Mouse (Mus musculus) stomach, embryonic 14.5 days (tissue): Measurements from ENCODE around the gene Abcc4. TPM values are rescaled to one million over a fixed set of nuclear protein-coding genes. Genes with fewer than 3 reads are reported as not detected.
A peak's percentile ranks its signal among the peaks of the same experiment; 100 is the strongest.

ENCODE experiments used
- ATAC-seq: fragments of 200-750 bp; cut with Nextera tagmentation; 2 replicates; pipeline ENCODE4 v1.8.0; 2017; ENCODE audit warnings: low read depth, moderate TSS enrichment; ENCODE audit not compliant: insufficient number of reproducible peaks, insufficient read depth, low FRiP score
- H3K27ac ChIP-seq: fragments of 300-500 bp; sonication (generic); 2 replicates; pipeline ENCODE4 v1.5.1; 2014; ENCODE audit warnings: mild to moderate bottlenecking, low read length, moderate library complexity, mixed read lengths
- H3K27me3 ChIP-seq: fragments of 300-500 bp; sonication (generic); 2 replicates; pipeline ENCODE4 v1.6.1; 2014; ENCODE audit warnings: low read length, control low read depth, mixed read lengths; ENCODE audit not compliant: control insufficient read depth, insufficient read depth
- H3K36me3 ChIP-seq: fragments of 300-500 bp; sonication (generic); 2 replicates; pipeline ENCODE4 v1.6.1; 2014; ENCODE audit warnings: mild to moderate bottlenecking, control low read depth, low read length, moderate library complexity, mixed read lengths; ENCODE audit not compliant: control insufficient read depth, insufficient read depth
- H3K4me1 ChIP-seq: fragments of 300-500 bp; sonication (generic); 2 replicates; pipeline ENCODE4 v1.6.1; 2014; ENCODE audit warnings: low read length, control low read depth, mixed read lengths; ENCODE audit not compliant: control insufficient read depth, insufficient read depth
- H3K4me2 ChIP-seq: fragments of 300-500 bp; sonication (generic); replicated peaks from 2 replicates; pipeline ENCODE4 v1.6.1; 2014; ENCODE audit warnings: low read depth, low read length, control low read depth
- H3K4me3 ChIP-seq: fragments of 300-500 bp; sonication (generic); 2 replicates; pipeline ENCODE4 v1.5.1; 2014; ENCODE audit warnings: low read depth, low read length, control low read depth
- H3K9ac ChIP-seq: fragments of 300-500 bp; sonication (generic); replicated peaks from 2 replicates; pipeline ENCODE4 v1.6.1; 2014; ENCODE audit warnings: low read depth, mild to moderate bottlenecking, control low read depth, low read length, moderate library complexity, mixed read lengths
- H3K9me3 ChIP-seq: fragments of 300-500 bp; sonication (generic); 2 replicates; pipeline ENCODE4 v1.6.1; 2016; ENCODE audit warnings: low read depth, low read length, control low read depth; ENCODE audit not compliant: control insufficient read depth
- WGBS: fragments of 180-500 bp; shearing (Covaris S2); extraction: QIAGEN DNeasy Blood & Tissue Kit; methylation state at CpG from one replicate; pipeline ENCODE4 v1.1.7; 2014; 5-methylcytosine and 5-hydroxymethylcytosine counted together
- polyA plus RNA-seq: library from polyadenylated mRNA; unstranded; fragments of >200 nt; fragmentation: Nextera tagmentation; extraction: Ambion mirVana; gene quantifications from 2 replicates; pipeline ENCODE4 v1.2.1, GENCODE M21; 2014

Gene Abcc4
- polyA plus RNA-seq, 1 experiment from 2014 or later, result 5.6 TPM

- no peaks in the 10 kb centered on the region for H3K4me1 ChIP-seq
- H3K9me3 ChIP-seq, result no peaks in the 10 kb centered on the region
- H3K9ac ChIP-seq, result no peak overlapping the region
- no peak overlapping the region for H3K4me3 ChIP-seq
- no peaks in the 10 kb centered on the region for H3K36me3 ChIP-seq
- H3K4me2 ChIP-seq, result no peak overlapping the region
- H3K27ac ChIP-seq, result no peak overlapping the region
- no peak for ATAC-seq
- no peaks in the 10 kb centered on the region for H3K27me3 ChIP-seq
- WGBS, result 75% methylated on average over 7 of the region's 7 CpGs
Observed at GRCm38 (mm10) chr14:118694321-118694720, 11.7 kb downstream of the Abcc4 start.

DNA sequence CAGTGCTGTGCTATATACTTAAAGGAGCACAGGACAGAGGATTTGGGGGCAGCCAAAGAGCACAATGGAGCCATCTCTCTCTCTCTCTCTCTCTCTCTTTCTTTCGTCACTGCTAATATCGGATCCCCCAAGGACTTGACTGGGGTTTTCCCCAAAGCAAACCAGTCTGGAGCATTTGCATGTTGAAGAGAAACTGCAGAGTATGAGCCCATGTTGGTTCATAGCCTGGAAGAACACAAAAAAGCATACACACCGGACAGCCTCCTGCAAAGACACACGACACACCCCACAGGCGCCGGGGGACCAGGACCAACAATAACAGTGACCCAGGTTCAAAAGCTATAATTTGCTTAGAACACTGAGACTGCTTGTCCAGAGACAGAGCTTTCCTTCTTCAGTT lies 14.1 kb downstream of the Abcc4 start:
- Histone ChIP-seq H3K27ac (no peak overlapping the region), H3K9me3 (no peaks in the 10 kb centered on the region), H3K4me2 (no peak overlapping the region), H3K9ac (no peak overlapping the region), H3K4me3 (no peak overlapping the region), H3K4me1 (no peaks in the 10 kb centered on the region), H3K27me3 (no peaks in the 10 kb centered on the region), H3K36me3 (no peaks in the 10 kb centered on the region)
- no peak for ATAC-seq
- 77% methylated on average over 6 of the region's 6 CpGs for WGBS

DNA sequence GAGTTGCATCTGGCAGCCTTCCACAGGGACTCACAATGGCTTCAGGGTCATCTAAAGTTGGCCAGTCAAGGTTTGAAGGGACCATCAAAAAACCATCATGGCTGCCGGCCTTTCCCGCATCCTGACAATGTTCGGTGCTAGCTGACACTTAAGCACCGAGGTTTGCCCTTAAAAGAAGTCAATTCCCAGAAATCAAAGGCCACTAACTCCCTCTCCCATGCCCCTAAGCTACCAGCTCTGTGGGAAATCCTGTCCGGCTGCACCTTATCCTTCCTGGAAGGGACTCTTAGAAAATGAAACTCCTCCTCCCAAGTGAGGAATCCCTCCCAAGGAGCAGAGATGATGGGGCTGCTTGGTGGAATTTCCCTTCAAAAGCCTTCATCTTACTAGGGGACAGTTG lies 14.6 kb downstream of the Abcc4 start:
- no peak overlapping the region for H3K9ac ChIP-seq
- no peaks in the 10 kb centered on the region for H3K27me3 ChIP-seq
- ATAC-seq, result no peak
- H3K4me3 ChIP-seq, result no peak overlapping the region
- no peak overlapping the region for H3K27ac ChIP-seq
- no peaks in the 10 kb centered on the region for H3K4me1 ChIP-seq
- no peaks in the 10 kb centered on the region for H3K9me3 ChIP-seq
- WGBS, result 85% methylated on average over 5 of the region's 5 CpGs
- H3K36me3 ChIP-seq, result no peaks in the 10 kb centered on the region
- no peak overlapping the region for H3K4me2 ChIP-seq

DNA sequence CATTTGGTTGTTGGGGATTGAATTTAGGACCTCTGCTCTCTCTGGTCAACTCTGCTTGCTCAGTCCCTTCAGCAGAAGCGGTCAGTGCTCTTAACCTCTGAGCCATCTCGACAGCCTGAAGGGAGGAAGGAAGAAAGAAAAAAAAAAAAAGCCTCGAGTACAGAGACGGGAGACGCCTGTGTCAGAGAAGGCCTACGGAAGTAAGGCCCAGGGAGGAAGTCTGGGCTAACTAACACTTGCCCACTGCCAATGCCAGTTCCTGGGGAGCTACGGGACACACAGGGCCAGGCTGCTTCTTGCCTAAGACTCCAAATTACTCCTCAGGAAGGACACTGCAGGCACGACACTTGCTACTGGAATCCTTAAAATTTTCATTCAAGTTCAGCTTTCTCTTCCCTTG lies 15.1 kb downstream of the Abcc4 start:
- H3K36me3 ChIP-seq, result no peaks in the 10 kb centered on the region
- no peaks in the 10 kb centered on the region for H3K4me1 ChIP-seq
- no peak for ATAC-seq
- H3K27me3 ChIP-seq, result no peaks in the 10 kb centered on the region
- H3K27ac ChIP-seq, result no peak overlapping the region
- no peak overlapping the region for H3K9ac ChIP-seq
- no peak overlapping the region for H3K4me2 ChIP-seq
- no peaks in the 10 kb centered on the region for H3K9me3 ChIP-seq
- H3K4me3 ChIP-seq, result no peak overlapping the region
- WGBS, result 56% methylated on average over 8 of the region's 8 CpGs

DNA sequence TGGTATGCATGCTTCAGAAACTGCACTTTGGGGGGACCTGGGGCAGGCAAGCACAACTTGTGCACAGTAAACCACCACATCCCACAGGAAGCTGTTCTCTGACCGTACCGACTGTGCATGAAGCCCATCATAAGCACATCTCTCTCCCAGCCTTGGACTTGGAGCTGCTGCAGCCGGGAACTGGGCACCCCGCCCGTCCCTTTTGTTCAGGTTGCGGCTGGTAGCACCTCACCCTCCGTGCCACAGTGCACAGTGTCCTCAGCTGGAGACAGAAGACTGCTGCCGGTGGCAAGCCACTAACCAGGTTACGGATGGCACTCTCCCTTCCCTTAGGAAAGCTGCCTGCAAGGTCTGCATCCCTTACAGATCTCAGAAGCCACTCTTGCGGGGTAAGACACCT lies 15.7 kb downstream of the Abcc4 start:
- Histone ChIP-seq H3K4me3 (no peak overlapping the region), H3K4me1 (no peaks in the 10 kb centered on the region), H3K4me2 (no peak overlapping the region), H3K9me3 (no peaks in the 10 kb centered on the region), H3K27ac (no peak overlapping the region), H3K27me3 (no peaks in the 10 kb centered on the region), H3K36me3 (no peaks in the 10 kb centered on the region), H3K9ac (no peak overlapping the region)
- 0 out of 2 replicates have a peak, but pooled peaks have one; percentile 2 for ATAC-seq
- WGBS, result 72% methylated on average over 10 of the region's 10 CpGs

DNA sequence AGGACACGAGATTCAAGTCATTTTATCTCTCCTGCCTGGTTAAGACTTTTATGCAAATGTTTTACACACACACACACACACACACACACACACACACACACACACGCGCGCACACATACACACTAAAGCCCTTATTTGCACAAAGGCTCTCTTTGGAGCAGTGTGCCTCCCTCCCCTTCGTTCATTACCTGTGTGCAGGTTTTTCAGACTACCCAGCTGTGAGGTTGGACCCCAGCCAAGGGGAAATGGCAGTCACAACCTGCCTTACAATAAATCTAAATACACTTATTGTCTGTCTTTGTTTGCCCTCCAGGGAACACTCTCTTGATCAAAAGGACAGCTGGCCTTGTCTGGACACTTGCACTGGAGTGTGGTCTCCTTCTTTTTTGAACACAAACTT lies 17.4 kb downstream of the Abcc4 start:
- Histone ChIP-seq H3K4me2 (no peak overlapping the region), H3K9ac (no peak overlapping the region), H3K27ac (peak overlapping the region; percentile 45; the same call in 1 of the 2 replicates), H3K4me1 (no peaks in the 10 kb centered on the region), H3K9me3 (no peaks in the 10 kb centered on the region), H3K36me3 (no peaks in the 10 kb centered on the region), H3K27me3 (no peaks in the 10 kb centered on the region), H3K4me3 (no peak overlapping the region)
- peak; percentile 73; the same call in 1 of the 2 replicates for ATAC-seq
- 61% methylated on average over 5 of the region's 5 CpGs for WGBS

DNA sequence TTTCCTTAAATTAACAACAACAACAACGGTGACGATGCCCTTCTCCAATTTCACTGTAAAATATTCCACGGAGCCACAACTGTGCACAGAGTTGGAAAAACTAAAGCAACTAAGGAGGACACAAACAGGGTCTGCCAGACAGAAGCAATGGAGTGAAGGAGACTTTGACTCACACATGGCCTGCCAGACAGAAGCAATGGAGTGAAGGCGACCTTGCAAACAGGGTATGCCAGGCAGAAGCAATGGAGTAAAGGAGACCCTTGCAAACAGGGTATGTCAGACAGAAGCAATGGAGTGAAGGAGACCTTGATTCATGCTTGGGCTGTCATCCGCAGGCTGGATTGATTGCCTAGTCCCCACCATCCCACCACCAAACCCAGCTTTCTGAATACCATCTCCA lies 19.2 kb downstream of the Abcc4 start:
- H3K9ac ChIP-seq, result no peak overlapping the region
- ATAC-seq, result no peak
- H3K36me3 ChIP-seq, result no peaks in the 10 kb centered on the region
- H3K27me3 ChIP-seq, result no peaks in the 10 kb centered on the region
- no peak overlapping the region for H3K4me2 ChIP-seq
- H3K27ac ChIP-seq, result no peak overlapping the region
- H3K9me3 ChIP-seq, result no peaks in the 10 kb centered on the region
- H3K4me1 ChIP-seq, result no peaks in the 10 kb centered on the region
- H3K4me3 ChIP-seq, result no peak overlapping the region
- 80% methylated on average over 5 of the region's 5 CpGs for WGBS

DNA sequence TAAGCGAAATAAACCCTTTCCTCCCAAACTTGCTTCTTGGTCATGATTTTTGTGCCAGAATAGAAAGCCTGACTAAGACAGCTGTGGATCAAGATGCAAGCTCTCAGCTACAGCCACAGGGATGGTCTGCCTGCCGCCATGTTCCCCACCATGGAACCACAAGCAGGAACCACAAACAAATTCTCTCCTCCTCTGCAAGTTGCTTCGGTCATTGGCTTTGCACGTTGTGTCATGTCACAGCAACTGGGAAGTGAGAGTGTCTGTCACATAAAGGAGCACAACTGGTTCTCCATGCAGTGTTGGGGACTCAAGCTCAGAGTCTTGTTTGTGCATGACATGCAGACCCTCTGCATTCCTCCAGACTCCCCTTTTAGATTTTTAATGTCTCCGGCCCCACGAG lies 20.4 kb downstream of the Abcc4 start:
- Histone ChIP-seq H3K4me2 (no peak overlapping the region), H3K27me3 (no peaks in the 10 kb centered on the region), H3K4me1 (no peaks in the 10 kb centered on the region), H3K4me3 (no peak overlapping the region), H3K9ac (no peak overlapping the region), H3K27ac (no peak overlapping the region), H3K9me3 (no peaks in the 10 kb centered on the region), H3K36me3 (no peaks in the 10 kb centered on the region)
- 82% methylated on average over 6 of the region's 6 CpGs for WGBS
- no peak for ATAC-seq

DNA sequence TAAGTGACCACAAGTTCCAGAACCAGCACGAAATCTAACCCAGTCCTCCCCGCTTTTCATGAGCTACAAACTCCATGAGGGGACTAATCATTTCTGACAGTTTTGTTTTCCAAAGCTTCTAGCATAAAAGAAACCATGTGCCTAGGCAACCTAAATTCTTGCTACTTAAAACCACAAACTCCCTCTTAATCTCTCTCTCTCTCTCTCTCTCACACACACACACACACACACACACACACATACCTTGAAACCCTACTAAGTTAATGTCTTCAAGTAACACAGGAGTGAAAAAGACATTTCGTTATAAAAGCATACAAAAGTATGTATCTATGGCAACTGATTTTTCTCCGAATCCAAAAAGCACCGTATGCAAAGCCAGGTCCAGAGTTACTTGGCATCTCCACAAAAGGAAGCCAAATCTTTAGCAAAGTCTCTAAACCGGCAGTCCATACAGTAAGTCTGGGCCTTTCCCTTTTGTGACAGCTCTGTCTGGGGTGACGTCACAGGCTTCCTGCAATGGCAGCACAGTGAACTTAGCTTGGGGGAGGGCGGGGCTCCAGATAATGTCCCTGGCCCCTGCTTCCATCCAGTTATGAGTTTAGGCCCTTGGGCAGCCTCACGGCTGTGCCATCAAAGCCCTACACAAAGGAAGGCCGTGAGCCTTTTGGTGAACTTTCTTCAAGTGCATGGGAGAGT lies 23.5 kb downstream of the Abcc4 start:
- Histone ChIP-seq H3K9ac (no peak overlapping the region), H3K9me3 (no peaks in the 10 kb centered on the region), H3K4me2 (no peak overlapping the region), H3K36me3 (no peaks in the 10 kb centered on the region), H3K27ac (no peak overlapping the region), H3K4me3 (no peak overlapping the region), H3K4me1 (no peaks in the 10 kb centered on the region), H3K27me3 (no peaks in the 10 kb centered on the region)
- 69% methylated on average over 10 of the region's 10 CpGs for WGBS
- no peak for ATAC-seq
